Mouse (Mus musculus) spleen, adult 18-20 months (tissue): ENCODE data around the gene Gm10053.
"Not testable (repeated sequence)": the region's sequence is repeated elsewhere in the genome, so short reads cannot be mapped to it uniquely, and the experiment has no call there.

ENCODE experiments used
- DNase-seq, 2 experiments: peaks; one replicate each; pipeline ENCODE4 v3.0.0; 2022; ENCODE audit warnings: mixed read lengths in 2 of 2

Gm10053 gene

DNA sequence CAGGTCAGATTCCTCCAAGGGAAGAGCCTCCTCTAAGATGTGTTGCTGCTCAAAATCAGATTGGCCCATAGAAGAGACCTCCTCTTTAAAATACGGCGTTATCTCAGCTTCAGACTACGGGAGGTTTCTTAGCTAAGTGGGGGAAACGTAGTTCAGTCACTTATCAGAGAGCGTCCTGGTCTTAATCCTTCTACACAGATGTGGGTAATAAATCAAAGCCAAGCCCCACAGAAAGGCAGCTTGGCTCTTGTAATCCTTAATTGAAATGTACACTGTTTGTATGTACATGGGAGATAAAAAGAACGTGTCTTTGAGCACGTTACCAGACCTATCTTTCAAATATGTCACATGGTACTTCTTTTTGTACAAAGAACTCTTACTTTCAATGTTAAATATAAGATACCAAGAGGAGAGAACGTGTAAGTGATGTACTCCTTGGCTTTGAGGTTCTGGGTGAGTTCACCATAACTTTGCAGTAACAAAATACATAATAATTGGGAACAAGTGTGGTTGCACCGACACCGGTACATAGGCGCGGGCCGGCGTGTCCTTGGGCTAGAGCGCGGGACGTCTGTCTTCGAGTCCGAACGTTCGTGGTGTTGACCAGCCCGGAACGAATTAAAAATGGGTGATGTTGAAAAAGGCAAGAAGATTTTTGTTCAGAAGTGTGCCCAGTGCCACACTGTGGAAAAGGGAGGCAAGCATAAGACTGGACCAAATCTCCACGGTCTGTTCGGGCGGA lies at the start of gene Gm10053:
Gene Gm10053 (plus strand): TSS at position 558 of the 742 bp plus-strand sequence.
- DNase-seq: not testable (repeated sequence)

DNA sequence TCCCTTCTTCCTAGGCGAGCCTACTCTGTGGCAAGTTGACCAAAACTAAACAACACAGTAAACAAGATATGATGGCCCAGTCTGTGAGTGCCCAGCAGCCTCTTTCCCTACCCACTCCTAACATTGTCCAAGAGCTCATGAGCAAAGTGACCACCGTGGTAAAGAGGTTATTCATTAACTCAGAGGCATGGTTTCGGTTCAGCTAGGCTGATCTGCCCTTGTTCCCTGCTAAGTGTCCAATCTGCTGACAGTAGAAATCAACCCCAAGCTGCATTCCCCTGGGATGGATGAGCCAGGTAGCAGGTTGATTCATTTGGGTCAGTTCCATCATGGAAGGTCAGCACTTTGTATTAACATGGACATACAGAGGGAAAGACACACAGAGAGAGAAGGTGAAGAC lies 33.4 kb upstream of the Gm10053 start:
- no peak for DNase-seq

DNA sequence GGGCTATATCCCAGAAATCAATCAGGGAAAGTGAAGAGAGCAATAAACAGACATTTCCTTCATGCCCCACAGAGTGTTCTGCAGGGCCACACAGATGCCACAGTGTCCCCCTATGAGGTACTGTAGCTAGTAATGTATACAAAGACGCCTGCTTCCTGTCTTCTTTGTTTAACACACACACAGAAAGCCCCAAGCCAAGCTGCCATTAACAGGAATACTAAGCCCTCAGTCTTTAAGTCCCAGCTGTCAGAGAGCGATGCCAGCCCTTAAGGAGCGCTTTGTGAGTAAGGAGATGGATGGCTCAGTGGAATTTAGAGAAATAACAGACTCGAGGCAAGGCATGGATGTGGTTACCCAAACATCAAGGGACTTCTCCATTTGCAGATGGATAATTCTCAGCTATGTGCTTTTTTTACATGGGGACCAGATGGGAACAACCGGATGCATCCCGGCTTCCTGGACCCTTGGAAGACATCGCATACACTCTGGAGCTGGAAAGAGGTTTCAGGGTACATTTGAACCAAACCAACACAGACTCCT lies 30.4 kb upstream of the Gm10053 start:
- DNase-seq: no peak

DNA sequence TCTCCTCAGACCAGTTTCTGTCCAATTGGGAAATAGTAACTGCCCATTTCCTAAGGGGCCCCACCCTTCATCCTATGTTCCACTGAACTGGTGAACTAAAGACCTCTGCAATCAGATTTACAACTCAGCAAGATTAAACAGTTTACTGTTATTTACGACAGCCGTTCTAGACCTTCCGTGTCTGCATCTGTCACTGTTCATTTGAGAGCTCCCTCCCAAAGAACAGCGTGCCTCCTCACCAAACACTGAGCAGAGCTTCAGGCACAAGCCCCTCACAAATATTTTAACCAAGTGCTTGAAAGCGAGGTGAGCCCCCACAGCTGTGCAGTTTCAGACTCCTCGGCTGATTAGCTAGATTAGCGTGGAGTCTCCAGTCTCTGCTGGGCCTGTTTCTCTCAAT lies 27.1 kb upstream of the Gm10053 start:
- DNase-seq: no peak

DNA sequence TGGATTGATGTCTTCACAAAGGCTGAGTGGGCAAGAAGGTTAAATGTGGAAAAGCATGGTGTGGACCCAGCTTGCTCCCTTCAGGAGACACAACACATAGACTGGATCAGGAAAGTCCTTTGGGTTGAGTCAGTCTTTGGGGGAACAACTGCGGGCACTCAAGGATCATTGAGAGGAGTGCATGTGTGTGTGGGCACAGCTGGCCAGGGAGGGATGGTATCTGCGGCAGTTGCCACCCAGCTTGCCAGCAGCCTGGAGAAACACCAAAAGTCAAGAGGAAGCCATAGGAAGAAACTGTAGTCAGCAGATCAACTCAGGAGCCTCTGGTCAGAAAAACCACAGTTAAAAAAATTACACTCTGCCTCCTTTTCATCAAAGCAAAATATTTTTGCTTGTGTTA lies 26.6 kb upstream of the Gm10053 start:
- no peak for DNase-seq

DNA sequence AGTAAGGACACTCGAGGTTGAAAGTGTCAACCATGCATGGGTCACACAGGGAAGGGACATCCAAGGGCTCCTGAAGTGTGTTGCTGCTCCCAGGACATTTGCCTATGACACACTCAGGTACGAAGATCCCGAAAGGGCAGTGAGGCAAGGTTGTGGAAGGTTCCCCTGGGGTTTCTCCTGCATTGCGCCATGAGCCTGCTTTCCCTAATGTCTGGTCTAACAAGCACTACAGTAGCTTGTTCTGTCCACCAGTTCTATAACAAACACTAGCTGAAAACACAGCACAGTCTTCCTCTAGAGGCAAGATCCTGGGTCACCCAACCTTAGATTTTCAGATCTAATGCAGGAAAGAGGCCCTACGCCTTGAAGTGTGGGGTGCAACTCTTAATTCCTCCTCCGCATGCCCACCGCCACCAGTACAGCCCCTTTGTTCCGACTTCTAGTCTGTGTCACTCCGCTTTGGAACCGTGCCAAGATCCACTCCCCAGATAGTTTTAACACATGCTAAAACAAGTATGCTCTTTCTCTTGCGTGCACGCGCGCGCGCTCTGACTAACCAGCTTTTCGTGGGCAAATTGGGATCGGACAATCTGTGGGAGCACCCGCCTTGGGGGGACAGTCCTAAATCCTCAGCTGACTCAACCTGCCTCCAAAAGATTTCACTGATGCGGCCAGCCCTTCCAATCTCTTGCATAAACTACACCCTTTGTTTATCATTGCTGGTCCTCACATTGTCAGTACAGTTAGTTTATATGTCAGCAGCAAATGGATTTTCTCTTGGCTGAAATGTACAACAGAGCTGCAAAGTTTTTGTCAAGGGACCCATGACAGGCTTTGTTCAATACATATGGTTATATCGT lies 23.8 kb upstream of the Gm10053 start:
- no peak for DNase-seq

DNA sequence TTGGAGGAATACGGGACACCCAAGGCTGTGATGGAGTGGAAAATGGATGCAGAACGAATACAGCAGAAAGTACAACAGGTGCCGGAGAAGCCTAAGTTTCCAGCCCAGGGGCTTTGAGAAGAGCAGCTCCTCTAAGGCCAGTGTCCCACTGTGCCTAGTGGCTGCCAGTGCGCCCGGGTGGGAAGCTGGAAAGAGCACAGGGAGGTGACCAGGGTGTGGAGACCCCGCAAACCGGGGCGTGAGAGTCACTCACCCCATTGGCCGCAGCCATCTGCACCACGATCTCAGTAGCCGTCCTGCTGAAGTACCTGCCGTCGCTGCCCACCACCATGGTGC lies 14.2 kb upstream of the Gm10053 start:
- no peak for DNase-seq

DNA sequence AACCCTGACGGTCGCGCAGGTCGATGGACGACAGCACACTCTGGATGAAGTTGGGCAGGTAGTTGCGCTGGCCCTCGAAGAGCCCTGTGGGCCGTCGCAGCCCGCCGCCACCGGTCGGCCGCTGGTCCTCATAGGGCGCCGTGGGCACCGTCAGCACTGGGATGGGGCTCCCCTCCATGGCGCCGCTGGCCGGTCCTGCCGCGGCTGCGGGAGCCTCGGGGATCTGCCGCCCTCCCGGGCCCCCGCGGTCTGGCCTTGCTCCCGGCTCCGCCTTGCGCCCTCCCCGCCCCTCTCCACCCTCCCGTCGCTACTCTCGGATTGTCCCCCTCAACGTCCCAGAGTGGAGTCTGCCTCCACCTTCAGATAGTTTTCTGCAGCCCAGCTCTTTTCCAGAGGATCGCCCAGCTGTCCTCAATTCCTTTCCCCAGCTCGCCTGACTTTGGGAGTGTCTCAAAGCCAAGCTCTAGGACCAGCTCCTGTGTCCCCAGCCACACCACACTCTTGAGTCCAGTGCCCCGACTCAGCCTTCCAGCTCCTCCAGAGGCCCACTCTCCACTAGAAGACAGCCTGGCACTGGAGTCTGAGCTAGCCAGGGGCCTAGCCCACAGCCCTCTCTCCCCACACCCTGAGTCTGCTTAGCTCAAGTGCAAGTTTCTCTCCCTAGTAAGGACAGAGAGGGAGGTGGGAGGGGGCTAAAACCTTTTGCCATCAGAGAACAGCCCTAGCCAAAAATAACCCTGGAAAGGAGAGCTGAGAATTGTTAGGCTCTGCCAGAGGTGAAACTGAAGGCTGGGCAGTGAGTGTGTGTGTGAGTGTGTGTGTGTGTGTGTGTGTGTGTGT lies 13.7 kb upstream of the Gm10053 start, which contains the start of gene Pgm5:
Gene Pgm5 (minus strand): TSS at position 244 of the 840 bp plus-strand sequence.
- DNase-seq: no peak

DNA sequence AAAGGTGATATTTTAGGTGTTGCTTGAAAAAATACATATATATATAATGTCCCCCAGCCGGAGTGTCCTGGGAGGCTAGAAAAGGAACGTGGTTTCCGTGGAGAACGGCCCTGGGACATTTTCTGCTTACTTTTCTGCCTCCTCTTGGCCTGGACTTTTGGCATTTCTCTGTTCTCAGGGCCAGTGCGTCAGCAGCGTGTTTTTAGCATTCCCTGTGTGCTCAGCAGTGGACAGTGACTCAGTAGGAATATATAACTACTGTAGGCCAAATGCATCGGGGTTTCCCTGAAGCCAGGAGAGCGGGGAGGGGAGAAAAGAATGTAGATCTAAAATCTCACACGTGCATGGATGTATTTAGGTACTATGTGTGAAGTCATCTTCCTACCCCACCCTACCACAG lies 10.1 kb upstream of the Gm10053 start:
- DNase-seq: no peak

DNA sequence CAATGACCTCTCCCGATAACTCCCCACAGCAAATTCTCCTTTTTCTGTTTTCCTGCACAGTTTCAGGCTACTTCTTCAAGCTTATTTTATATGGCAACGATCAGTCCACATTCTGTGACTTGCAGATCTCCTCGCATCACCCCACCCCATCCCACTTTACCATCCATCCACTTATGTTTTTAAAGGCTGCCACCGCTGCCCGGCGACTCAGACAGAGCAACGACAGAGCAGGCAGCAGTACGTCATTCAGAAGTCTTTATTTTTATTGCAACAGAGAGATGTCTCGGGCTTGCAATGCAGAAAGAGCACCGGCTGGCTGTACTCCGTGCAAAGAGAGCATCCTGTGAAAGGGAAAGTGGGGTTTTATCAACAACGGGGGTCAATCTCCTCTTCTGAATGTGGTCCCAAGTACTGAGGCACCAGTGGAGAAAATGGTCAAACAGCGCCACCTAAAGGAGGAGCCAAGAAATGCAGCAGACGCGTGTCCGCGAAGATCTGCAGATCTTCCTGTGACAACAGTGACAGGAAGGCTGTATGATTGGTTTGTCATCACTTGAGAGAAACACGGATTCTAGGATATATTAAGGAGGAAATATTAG lies 4.3 kb upstream of the Gm10053 start:
- DNase-seq: peak; percentile 15 to 63

DNA sequence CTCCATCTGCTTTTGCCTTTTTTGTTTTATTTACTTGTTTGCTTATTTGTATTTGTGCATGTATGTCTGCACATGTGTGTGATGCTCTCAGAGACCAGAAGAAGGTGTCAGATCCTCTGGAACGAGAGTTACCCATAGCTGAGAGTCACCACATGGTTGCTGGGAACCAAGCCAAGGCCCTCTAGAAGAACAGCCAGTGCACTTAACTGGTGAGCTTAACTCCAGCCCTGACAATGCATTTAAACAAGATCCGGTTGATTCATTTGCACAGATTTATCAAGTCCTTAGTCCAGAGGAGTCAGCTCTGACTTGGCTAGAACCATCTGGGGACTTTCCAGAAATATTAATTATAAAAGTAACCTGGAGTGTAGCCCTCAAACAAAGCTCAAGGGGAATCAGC lies 1.6 kb upstream of the Gm10053 start:
- no peak for DNase-seq

DNA sequence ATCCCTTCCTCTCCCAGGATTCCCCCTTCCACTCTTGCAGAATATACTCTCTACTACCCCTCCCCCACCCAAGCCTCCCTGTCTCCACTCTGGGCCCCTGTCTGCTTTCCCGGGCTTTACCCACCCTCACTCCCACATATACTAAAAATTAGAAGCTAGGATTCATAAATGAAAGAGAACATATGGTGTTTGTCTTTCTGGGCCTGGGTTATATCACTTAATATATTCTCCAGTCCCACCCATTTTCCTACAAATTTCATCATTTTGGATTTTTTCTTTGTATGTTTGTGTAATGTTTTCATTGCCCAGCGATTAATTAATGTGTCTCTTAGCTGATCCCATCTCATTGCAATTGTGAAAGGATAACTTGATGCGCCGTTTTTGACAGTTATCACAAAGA lies 5.8 kb downstream of the Gm10053 start:
- no peak for DNase-seq

DNA sequence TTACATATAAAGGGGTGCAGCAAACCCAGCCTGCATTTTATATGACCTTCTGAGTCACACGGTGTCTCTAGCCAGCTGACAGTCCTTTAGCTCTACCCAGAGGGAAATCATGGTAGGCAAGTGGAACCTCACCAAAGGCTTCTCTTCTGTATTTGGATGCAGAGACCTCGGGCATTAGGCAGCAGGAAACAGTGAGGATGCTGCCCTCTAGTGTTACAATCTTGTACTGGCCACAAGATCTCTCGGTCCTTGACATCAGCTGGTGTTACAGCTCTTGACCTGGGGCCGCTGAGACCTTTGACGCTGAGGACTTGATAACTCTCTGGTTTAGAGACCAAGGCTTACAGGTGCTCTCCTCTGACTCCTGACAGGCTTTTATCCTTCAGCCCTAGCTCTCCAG lies 10.0 kb downstream of the Gm10053 start:
- DNase-seq: peak in 1 of 2 experiments; percentile 26

DNA sequence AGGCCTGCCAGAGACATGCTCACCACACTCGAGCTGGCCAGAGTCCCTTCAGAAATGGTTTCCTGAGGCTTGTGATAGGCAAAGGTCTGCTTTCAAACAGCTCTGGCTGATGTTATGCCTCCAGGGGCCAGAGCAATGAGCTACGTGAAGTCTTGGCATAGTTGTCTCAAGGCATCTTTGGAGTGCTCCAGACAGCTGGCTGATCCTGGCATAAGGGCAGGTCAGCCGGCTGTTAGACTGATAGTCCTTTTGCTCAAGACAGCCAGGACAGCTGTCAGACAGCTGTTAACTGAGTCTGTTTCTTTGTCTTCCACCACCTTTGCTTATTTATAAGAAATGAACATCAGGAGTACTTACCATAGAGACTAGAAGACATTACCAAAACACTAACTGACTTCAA lies 11.4 kb downstream of the Gm10053 start:
- no peak for DNase-seq

DNA sequence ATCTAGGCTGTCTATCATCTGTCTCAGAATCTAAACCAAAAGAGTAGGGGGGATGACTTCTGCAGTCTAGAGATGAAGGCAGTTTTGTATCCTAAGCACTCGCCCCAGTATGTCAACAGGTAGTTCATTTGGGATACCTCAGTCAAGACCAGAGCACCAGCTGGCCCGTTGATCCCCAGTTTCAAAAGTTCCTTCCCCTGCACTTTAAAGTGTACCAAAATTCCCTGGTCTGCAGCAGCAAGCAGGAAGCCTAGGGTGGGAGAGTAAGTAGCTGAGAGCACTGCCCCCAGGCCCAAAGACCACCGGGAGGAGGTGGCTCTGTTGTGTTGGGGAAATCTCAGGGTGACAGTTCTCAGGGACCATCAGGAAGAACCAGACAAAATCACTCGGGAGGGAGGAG lies 21.1 kb downstream of the Gm10053 start:
- no peak for DNase-seq

DNA sequence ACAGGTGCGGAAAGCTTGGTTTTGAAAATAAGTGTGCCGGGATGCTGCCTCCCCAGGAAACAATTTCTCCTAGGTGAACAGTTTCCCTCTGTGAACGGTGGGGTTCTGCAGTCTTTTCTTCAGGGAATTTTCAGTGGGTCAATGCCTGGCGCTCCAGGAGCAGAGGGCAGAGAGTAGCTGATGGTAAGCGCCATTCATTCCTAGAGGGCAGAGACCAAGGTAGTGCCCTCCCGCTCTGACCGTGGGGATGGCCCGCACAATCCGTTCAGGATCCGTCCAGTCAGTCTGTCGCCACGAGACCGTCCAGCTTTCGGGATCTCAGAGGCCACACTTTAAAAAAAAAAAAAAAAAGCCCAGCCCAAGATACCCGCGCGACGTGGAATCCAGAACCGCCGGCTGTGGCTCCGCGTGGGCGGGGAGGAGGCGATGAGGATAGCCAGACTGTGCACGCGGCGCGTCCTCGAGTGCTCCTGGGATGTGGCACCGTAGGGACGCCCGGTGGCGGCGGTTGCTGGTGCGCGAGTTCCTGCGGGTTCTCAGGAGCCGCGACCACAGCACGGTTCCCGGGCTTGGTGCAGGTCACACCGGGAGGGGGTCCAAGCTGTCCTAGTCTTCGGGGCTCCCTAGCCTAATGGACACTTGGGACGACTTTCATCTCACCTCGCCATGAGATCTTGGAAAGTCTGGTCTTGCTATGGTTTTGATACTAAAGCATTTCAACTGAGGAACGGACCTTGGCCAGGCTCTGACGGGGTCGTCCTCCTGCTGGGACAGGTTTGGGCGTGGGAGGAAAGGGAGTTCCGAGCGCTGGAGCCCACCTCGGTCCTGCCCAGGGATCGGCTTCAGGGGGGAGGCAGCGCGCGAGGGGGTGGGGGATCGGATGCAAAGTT lies 21.8 kb downstream of the Gm10053 start:
- no peak for DNase-seq

DNA sequence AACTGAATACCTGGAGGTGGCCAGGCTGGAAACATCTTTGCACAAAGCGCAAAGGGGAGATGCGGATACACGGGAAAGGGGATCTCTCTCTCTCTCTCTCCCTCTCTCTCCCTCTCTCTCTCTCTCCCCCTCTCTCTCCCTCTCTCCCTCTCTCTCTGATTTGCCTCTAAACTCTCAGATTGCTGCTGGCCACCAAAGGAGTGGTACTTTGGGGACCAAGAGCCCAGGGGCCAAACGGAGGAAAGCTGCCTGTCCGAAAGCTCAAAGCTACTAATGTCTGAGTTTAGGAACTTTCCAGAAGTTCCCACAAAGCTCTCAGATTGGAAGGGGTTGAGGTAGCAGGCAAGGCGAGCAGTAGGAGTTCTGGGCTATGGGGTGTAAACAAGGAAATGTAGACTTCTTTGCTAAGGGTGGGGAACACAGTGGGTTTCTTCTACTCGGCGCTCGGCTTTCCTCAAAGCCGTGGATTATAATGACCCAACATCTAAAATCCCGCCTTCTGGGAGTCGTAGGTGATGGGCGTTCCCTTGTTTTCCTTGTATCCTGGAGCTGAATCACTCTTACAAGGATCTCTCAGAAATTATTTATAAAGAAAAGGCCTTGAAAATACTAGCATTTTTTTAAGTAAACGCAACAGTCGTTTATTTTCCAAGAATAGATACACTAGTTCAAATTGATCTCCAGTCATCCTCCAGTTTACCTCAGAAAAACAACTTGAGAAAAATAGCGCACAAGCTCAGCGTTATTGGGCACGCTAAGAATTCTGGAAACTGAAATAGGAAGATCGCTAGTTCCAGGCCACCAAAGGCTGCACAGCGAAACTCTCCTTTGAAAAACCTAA lies 22.6 kb downstream of the Gm10053 start:
- no peak for DNase-seq

DNA sequence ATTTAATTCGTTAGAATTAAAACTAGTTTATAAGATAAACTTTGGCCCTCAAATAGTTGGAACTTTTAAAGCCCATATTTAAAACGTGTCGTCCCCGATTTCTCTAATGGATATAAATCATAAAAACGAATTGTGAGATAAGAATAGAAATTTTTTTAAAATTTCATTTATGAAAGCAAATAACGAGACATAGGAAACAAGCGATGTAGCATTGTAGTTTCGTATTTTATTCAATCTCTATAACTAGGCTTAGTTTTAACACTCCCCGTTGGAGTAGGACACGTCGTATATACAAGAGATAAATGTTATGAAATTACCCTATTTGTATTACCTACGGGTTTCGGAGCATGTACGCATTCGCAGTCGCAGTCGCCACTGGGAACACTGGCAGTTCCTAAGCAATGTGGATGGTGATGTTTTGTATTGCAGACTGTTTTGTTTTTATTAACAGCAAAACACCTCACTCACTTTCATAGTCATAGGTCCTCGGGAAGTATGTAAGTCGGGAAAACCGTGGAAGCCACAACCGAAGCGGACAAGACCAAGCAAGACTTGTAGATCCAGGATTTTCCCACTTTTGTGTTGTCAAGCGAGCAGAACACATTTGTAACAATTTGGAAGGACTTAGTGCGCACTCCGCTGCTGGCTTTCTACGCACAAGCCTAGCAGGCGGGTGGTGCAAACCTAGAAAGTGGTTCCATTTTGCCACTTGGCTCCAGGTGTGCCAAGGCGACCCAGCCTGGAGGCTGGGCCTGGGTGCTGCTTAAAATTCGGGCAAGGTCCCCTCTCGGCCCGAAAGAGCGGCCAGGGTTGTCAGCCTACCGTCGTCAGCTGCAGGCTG lies 23.5 kb downstream of the Gm10053 start:
- DNase-seq: no peak
